Mouse (Mus musculus) heart, embryonic 15.5 days (tissue): ENCODE measurements around the gene Fam192a. TPM values are rescaled to one million over a fixed set of nuclear protein-coding genes. Genes with fewer than 3 reads are reported as not detected.
A peak's percentile ranks its signal among the peaks of the same experiment; 100 is the strongest.

Experiments
- ATAC-seq: fragments of 200-750 bp; cut with Nextera tagmentation; replicated peaks from 2 replicates; pipeline ENCODE4 v1.8.0; 2017; ENCODE audit warnings: low read depth, moderate TSS enrichment; ENCODE audit not compliant: insufficient number of reproducible peaks, insufficient read depth, low FRiP score
- H3K27ac ChIP-seq: fragments of 300-500 bp; sonication (generic); 2 replicates; pipeline ENCODE4 v1.5.1; 2015; ENCODE audit warnings: mild to moderate bottlenecking, inconsistent platforms
- H3K27me3 ChIP-seq: fragments of 300-500 bp; sonication (generic); 2 replicates; pipeline ENCODE4 v1.6.1; 2015; ENCODE audit warnings: inconsistent platforms
- H3K36me3 ChIP-seq: fragments of 300-500 bp; sonication (generic); 2 replicates; pipeline ENCODE4 v1.6.1; 2015; ENCODE audit warnings: mild to moderate bottlenecking, inconsistent platforms
- H3K4me1 ChIP-seq: fragments of 300-500 bp; sonication (generic); replicated peaks from 2 replicates; pipeline ENCODE4 v1.6.1; 2015; ENCODE audit warnings: inconsistent platforms
- H3K4me2 ChIP-seq: fragments of 300-500 bp; sonication (generic); 2 replicates; pipeline ENCODE4 v1.6.1; 2015; ENCODE audit warnings: inconsistent platforms, mild to moderate bottlenecking, moderate library complexity
- H3K4me3 ChIP-seq: fragments of 300-500 bp; sonication (generic); 2 replicates; pipeline ENCODE4 v1.5.1; 2015; ENCODE audit warnings: mild to moderate bottlenecking, inconsistent platforms
- H3K9ac ChIP-seq: fragments of 300-500 bp; sonication (generic); 2 replicates; pipeline ENCODE4 v1.6.1; 2015; ENCODE audit warnings: mild to moderate bottlenecking, inconsistent platforms
- H3K9me3 ChIP-seq: fragments of 300-500 bp; sonication (generic); replicated peaks from 2 replicates; pipeline ENCODE4 v1.6.1; 2016; ENCODE audit warnings: inconsistent platforms
- WGBS: fragments of 180-500 bp; shearing (Covaris S2); methylation state at CpG from one replicate; pipeline ENCODE4 v1.1.7; 2015; ENCODE audit warnings: mixed read lengths; 5-methylcytosine and 5-hydroxymethylcytosine counted together
- polyA plus RNA-seq: library from polyadenylated mRNA; unstranded; fragments of >200 nt; fragmentation: Nextera tagmentation; extraction: Ambion mirVana; gene quantifications from 2 replicates; pipeline ENCODE4 v1.2.1, GENCODE M21; 2015

Gene Fam192a
- polyA plus RNA-seq, 1 experiment from 2014 or later, result 35.2 TPM

GRCm38 (mm10) chr8:94549482-94549881 lies 52.3 kb downstream of the Fam192a start:
- H3K4me3 ChIP-seq, result no peak overlapping the region
- H3K4me2 ChIP-seq, result no peak overlapping the region
- H3K9ac ChIP-seq, result no peak overlapping the region
- no peaks in the 10 kb centered on the region for H3K9me3 ChIP-seq
- ATAC-seq, result no peak
- peaks cover 12% of the 10 kb centered on the region for H3K4me1 ChIP-seq
- 51% methylated on average over 5 of the region's 5 CpGs for WGBS
- H3K27me3 ChIP-seq, result no peaks in the 10 kb centered on the region
- H3K27ac ChIP-seq, result no peak overlapping the region
- no peaks in the 10 kb centered on the region for H3K36me3 ChIP-seq

- Histone ChIP-seq H3K4me1 (peaks cover 12% of the 10 kb centered on the region), H3K9me3 (no peaks in the 10 kb centered on the region), H3K27ac (no peak overlapping the region), H3K9ac (no peak overlapping the region), H3K4me3 (no peak overlapping the region), H3K27me3 (no peaks in the 10 kb centered on the region), H3K4me2 (no peak overlapping the region), H3K36me3 (no peaks in the 10 kb centered on the region)
- WGBS, result 74% methylated on average over 5 of the region's 5 CpGs
- no peak for ATAC-seq
Measured at GRCm38 (mm10) chr8:94549041-94549440, 52.8 kb downstream of the Fam192a start.

- no peaks in the 10 kb centered on the region for H3K9me3 ChIP-seq
- H3K4me1 ChIP-seq, result 0 out of 2 replicates have a peak, but pooled peaks cover 4% of the 10 kb centered on the region
- H3K36me3 ChIP-seq, result no peaks in the 10 kb centered on the region
- H3K27ac ChIP-seq, result no peak overlapping the region
- H3K9ac ChIP-seq, result no peak overlapping the region
- 69% methylated on average over 8 of the region's 8 CpGs for WGBS
- H3K27me3 ChIP-seq, result no peaks in the 10 kb centered on the region
- no peak for ATAC-seq
- no peak overlapping the region for H3K4me2 ChIP-seq
- H3K4me3 ChIP-seq, result no peak overlapping the region
Measured at GRCm38 (mm10) chr8:94543981-94544380, 57.8 kb downstream of the Fam192a start.

DNA sequence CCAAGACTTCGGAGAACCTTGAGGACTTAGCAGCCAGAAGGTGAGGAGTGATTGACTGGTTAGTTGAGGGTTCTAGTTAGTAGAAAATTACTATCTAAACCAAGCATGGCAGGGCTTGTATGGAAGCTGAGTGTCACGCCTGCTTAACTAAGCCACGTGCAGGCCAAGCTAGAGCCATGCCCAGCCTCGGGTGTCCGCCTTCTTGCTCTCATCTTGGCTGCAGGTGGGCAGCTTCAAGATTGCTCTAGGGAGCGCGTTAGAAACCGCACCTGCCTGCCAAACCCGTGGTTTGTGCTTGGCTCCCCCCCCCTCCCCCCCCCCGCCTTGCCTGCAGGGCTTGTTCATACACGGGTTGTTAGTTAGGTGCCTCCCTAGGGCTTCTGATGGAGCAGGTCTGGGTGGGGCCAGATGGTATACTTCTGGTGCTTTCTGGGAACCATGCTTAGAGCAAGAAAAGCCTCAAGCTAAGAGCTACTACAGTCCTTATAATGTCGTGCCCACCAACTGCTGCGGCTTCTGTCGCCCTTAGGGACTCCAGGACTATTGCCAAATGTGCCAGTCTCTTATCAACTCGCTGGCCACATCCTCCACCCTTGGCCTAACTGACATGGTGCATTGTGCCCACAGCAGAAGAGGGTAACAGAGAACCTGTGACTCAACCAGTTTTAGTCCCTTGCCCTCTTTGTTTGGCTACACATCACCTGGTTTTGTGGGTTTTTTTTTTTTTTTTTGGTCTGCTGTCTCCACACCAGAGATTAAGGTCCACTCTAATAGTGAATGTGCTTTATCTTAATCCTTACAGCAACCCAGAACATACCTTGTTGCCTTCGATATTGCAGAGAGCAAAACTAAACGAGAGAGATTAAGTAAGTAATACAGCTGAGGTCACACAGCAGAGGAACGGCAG lies 60.7 kb downstream of the Fam192a start:
- Histone ChIP-seq H3K4me1 (0 out of 2 replicates have a peak, but pooled peaks cover 4% of the 10 kb centered on the region), H3K27me3 (0 out of 2 replicates have a peak, but pooled peaks cover 3% of the 10 kb centered on the region), H3K4me2 (no peak overlapping the region), H3K27ac (no peak overlapping the region), H3K4me3 (no peak overlapping the region), H3K9me3 (no peaks in the 10 kb centered on the region), H3K9ac (no peak overlapping the region), H3K36me3 (no peaks in the 10 kb centered on the region)
- 71% methylated on average over 18 of the region's 18 CpGs for WGBS
- ATAC-seq, result no peak

GRCm38 (mm10) chr8:94540025-94540424 lies 61.8 kb downstream of the Fam192a start:
- WGBS, result 67% methylated on average over 2 of the region's 2 CpGs
- no peak for ATAC-seq

GRCm38 (mm10) chr8:94537456-94537855 lies 64.3 kb downstream of the Fam192a start:
- no peak overlapping the region for H3K9ac ChIP-seq
- H3K9me3 ChIP-seq, result no peaks in the 10 kb centered on the region
- 67% methylated on average over 2 of the region's 2 CpGs for WGBS
- no peak overlapping the region for H3K4me3 ChIP-seq
- no peak for ATAC-seq
- peaks cover 34% of the 10 kb centered on the region for H3K27me3 ChIP-seq
- peaks cover 23% of the 10 kb centered on the region for H3K4me1 ChIP-seq
- no peaks in the 10 kb centered on the region for H3K36me3 ChIP-seq
- no peak overlapping the region for H3K4me2 ChIP-seq
- no peak overlapping the region for H3K27ac ChIP-seq

More at GRCm38 (mm10) chr8:94540025-94540424, 61.8 kb downstream of the Fam192a start:
- H3K4me1 ChIP-seq, result 0 out of 2 replicates have a peak, but pooled peaks cover 4% of the 10 kb centered on the region
- no peak overlapping the region for H3K27ac ChIP-seq
- H3K27me3 ChIP-seq, result peaks cover 11% of the 10 kb centered on the region
- no peaks in the 10 kb centered on the region for H3K9me3 ChIP-seq
- H3K9ac ChIP-seq, result no peak overlapping the region
- no peak overlapping the region for H3K4me2 ChIP-seq
- no peaks in the 10 kb centered on the region for H3K36me3 ChIP-seq
- H3K4me3 ChIP-seq, result no peak overlapping the region

DNA sequence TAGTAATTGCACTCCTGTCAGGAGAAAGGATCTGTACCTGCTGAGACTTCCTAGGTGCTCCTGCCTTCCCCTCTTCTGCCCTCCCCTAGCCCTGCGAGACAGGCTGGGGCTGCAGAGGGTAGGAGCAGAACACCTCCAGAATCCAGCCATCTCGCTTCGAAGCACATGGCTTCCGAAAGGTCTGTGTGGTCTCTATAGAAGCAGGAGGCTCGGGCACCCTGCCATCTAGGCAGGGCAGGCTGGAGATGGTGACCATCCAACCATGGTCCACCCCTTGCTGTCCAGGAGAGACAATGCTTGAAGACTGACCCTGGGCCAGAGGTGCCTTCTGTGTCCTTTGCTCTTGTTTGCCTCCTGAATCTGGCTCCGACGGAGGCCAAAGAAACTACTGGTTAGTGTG lies 66.2 kb downstream of the Fam192a start:
- no peak for ATAC-seq

DNA sequence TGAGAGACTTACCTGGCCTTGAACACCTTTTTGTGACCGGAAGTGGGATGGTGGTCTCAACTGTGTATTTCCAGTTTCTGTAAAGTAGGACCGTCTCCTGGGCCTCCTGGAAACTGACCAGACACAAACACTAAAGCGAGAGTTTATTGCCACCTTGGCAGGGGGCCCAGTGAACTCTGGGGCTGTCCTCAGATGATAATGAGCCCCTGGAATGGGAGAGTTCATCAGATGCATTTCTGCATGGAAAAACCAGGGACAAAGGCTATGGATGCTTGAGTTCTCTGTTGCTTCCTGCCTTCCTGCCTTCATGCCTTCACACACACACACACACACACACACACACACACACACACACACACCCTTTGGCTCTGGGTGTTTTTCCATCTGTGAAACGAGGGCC lies 67.2 kb downstream of the Fam192a start:
- no peak for ATAC-seq
- Histone ChIP-seq H3K9me3 (no peaks in the 10 kb centered on the region), H3K27me3 (peaks cover 46% of the 10 kb centered on the region), H3K36me3 (no peaks in the 10 kb centered on the region), H3K27ac (no peak overlapping the region), H3K9ac (no peak overlapping the region), H3K4me2 (no peak overlapping the region), H3K4me3 (no peak overlapping the region), H3K4me1 (peaks cover 25% of the 10 kb centered on the region)
- 37% methylated on average over 4 of the region's 4 CpGs for WGBS

More for the DNA sequence above, 66.2 kb downstream of the Fam192a start:
- no peak overlapping the region for H3K4me2 ChIP-seq
- peaks cover 46% of the 10 kb centered on the region for H3K27me3 ChIP-seq
- 74% methylated on average over 7 of the region's 7 CpGs for WGBS
- peaks cover 29% of the 10 kb centered on the region for H3K4me1 ChIP-seq
- H3K9me3 ChIP-seq, result no peaks in the 10 kb centered on the region
- H3K36me3 ChIP-seq, result no peaks in the 10 kb centered on the region
- H3K4me3 ChIP-seq, result no peak overlapping the region
- H3K27ac ChIP-seq, result no peak overlapping the region
- H3K9ac ChIP-seq, result no peak overlapping the region

DNA sequence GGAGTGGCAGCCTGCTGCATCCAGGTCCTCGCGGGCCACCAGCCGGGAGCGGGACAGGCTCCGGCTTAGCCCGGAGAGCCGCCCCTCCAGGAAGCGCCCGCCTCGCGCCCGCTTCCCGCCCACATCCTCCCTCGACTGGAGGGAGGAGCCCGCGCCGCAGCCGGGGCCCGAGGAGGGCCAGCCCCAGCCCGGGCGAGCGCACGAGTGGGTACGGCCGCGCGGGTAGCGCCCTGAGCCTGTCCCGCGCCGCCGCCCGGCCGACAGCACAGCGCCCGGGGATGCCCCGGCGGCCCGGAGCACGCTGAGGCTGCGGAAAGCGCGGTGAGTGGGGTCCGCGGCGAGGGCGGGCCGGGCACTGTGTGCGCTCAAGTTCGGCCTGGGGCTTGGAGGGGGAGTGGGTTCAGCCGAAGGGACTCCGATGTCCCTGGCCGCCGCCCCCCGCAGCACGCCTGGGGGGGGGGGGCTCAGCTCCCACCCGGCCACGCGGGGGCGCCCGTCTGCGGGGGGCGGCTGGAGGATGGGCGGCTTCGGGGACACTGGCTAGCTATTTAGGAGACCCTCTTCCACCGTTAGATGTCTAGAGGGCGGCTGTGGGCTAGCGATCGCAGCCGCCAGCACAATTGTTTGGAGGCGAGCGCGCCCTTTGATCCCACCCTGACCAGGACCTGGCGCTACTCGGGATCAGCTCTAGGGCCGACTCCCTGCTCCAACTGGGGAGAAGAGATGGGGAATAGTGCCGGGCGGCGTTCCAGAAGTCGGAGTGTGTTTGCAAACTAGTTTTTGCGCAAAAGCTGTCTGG lies 68.7 kb downstream of the Fam192a start, which contains the start of gene Cpne2:
TSS of gene Cpne2 (plus strand) at position 118 of the 799 bp plus-strand sequence.
- Histone ChIP-seq H3K36me3 (no peaks in the 10 kb centered on the region), H3K27me3 (peaks cover 46% of the 10 kb centered on the region), H3K27ac (no peak within 1 kb of the TSS), H3K4me1 (peaks cover 25% of the 10 kb centered on the region), H3K9me3 (no peaks in the 10 kb centered on the region), H3K9ac (peak within 1 kb of the TSS; percentile 64), H3K4me2 (peak within 1 kb of the TSS; percentile 96), H3K4me3 (peak within 1 kb of the TSS; percentile 73)
- peak; percentile 79 for ATAC-seq
- under 1% methylated on average over 73 of the region's 81 CpGs for WGBS

DNA sequence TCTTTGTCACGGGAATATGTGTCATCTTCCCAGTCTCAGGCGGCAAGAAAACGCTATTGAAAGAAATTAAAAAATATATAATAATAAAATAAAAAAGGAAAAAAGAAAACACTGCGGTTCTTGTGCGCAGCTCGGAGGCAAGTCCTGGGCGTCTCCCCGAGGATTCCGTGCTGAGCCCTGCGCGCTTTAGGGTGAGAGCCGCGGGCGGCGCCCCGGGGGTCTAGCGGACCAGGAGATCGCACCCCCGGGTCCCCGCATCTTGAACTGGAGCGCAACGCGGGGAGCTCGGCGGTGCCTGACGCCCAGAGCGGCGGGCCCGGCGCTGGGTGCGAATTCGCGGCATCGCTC lies 69.3 kb downstream of the Fam192a start:
- no peak for ATAC-seq
- peak overlapping the region; percentile 64 for H3K9ac ChIP-seq
- peaks cover 46% of the 10 kb centered on the region for H3K27me3 ChIP-seq

DNA sequence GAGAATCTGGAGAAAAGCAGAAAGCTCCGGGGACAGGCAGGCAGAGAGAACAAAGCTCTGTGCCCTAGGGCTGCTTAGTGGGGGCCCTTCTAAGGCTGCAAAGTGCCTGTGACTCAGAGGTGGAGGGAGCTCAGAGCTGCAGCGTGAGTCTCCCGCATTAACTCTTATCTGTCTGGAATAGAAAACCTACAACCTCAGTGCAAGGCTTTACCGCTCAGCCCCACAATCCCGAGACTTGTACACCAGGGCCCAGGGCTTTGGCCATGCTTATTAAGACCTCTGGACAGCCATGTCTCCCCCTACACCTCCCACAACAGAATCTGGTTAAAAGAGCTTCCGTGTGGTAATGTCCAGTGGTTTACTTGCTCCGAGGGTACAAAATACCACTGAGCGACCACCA lies 69.8 kb downstream of the Fam192a start:
- Histone ChIP-seq H3K36me3 (no peaks in the 10 kb centered on the region), H3K27me3 (peaks cover 44% of the 10 kb centered on the region), H3K9me3 (no peaks in the 10 kb centered on the region), H3K9ac (no peak overlapping the region), H3K4me1 (peaks cover 25% of the 10 kb centered on the region), H3K4me3 (peak overlapping the region; percentile 73), H3K4me2 (peak overlapping the region; percentile 96), H3K27ac (no peak overlapping the region)
- WGBS, result 4% methylated on average over 8 of the region's 8 CpGs
- ATAC-seq, result no peak

More for the DNA sequence above, 69.3 kb downstream of the Fam192a start:
- Histone ChIP-seq H3K27ac (no peak overlapping the region), H3K36me3 (no peaks in the 10 kb centered on the region), H3K4me3 (peak overlapping the region; percentile 73), H3K4me1 (peaks cover 25% of the 10 kb centered on the region), H3K4me2 (peak overlapping the region; percentile 96), H3K9me3 (no peaks in the 10 kb centered on the region)
- WGBS, result under 1% methylated on average over 34 of the region's 34 CpGs
